Mouse (Mus musculus) adrenal gland, postnatal 36 days (tissue): ENCODE measurements around the gene Gm26620. TPM values are rescaled to one million over a fixed set of nuclear protein-coding genes. Genes with fewer than 3 reads are reported as not detected.

ENCODE experiments used
- DNase-seq, 2 experiments: peaks; one replicate each; pipeline ENCODE4 v3.0.0; 2021; ENCODE audit warnings: mixed read lengths in 1 of 2
- long read RNA-seq, 2 experiments: library from polyadenylated mRNA; stranded (forward); transcript quantifications; one replicate each; pipeline ENCODE4 v2.0.0; 2021; ENCODE audit warnings: borderline sequencing depth in 2 of 2
- total RNA-seq, 2 experiments: library from RNA; stranded (reverse); gene quantifications; 2 replicates each; pipeline ENCODE4 v1.2.3; 2021

Gene Gm26620
- total RNA-seq: under 1 TPM; 0.53 to 0.95 TPM
- long read RNA-seq, experiment 1, transcript Gm26620-201 (1 exons, 817 nt): major isoform, 5 of 5 reads
- long read RNA-seq, experiment 1, partial matches to known transcripts: 0 of 5 reads
- long read RNA-seq, experiment 1, other reads (novel, unspliced or antisense): 0 of 5 reads
- long read RNA-seq, experiment 2: 0 reads

GRCm38 (mm10) chr1:170884978-170885561, at the start of gene Gm26620, which contains the start of gene Dusp12:
Gm26620 (plus strand) TSS chr1:170885065.
Dusp12 (minus strand) TSS chr1:170885540.
- DNase-seq: peak; percentile 92 to 93

DNA sequence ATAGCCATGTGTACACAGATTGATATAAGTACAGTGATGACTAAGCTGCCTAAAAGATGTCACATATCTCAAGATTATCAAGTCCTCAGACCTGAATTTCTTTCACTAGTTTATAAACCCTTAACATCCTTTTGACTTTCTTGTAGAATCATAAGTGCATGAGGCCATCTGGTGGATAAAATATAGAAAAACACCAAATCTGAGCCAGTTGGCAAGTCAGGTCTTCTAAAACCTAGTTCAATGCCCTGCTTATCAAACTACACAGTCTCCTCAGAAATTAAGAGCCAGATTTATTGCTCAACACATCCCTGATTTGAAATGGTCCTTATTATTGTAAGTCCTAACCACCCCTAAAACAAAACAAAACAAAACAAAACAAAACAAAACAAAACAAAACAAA, 45.2 kb upstream of the Gm26620 start:
- DNase-seq: no peak

- DNase-seq: no peak
Observed at GRCm38 (mm10) chr1:170844380-170844779, 40.5 kb upstream of the Gm26620 start.

GRCm38 (mm10) chr1:170845448-170846307, 39.2 kb upstream of the Gm26620 start:
- no peak for DNase-seq

DNA sequence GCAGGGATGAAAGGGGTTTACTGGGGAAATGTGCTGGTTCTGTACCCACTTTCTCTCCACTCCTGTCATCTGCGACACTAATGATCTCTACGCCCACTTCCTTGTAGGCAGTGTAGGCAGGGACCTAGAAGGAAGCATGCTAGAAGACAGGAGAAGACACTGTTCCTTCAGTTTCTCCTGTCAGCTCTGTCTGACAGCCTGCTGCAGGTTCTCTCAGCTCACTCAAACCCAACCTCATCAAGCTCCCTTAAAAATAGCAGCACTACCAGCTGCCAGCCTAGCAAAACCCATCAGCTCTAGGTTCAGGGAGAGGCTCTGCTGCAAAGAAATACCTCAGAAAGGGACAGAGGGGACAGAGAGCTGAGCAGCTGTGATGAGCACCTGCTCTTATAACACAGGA, 34.9 kb upstream of the Gm26620 start:
- DNase-seq: no peak

- DNase-seq: no peak
Observed at GRCm38 (mm10) chr1:170850637-170851624, 33.9 kb upstream of the Gm26620 start.

DNA sequence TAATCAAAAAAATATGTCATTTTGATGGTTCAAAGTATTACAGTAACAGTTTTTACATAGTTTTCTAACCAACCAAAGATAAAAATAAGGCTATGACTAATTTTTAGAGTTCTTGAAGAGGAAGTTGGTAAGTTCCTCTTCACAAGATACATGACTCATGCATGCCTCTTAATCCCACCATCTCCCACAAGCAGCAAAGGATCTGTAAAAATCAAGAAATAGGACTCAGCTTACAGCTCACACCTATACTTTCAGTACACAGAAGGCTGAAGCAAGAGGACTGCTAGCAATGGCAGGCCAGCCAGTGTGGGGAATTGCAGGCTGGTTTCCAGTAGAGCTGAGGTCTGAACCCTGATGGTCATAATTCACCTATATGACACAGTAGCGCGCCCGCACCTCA, 31.3 kb upstream of the Gm26620 start:
- no peak for DNase-seq

DNA sequence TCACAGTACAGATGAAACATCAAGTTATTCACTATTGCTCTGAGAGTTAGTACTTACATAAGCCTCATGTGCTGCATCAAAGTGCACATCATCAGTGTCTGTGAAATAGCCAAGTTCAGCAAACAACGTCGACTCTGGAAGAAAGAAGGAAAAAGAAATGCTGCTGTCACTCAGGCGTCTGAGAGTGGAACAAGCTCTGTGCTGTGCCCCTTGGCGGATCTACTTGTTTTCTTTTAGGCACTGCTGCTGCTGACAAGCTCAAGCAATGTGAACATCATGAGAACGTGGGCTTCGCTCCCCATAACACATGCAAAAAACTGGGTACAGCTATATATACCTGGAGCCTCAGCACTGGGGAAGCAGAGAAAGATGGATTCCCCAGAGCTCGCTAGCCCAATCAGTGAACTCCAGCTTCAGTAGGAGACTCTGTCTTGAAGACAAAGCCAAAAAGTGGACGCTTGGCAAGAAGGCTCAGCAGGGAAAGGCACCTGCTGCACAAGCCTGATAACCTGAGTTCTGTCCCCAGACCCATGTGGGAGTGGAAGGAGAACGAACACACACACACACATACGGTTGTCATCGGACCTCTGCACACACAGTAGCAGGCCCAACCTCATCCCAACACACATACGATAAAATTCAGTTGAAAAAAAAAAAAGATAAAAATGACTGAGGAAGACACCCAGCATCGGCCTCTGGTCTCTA, 29.7 kb upstream of the Gm26620 start:
- DNase-seq: no peak

GRCm38 (mm10) chr1:170857369-170857768, 27.5 kb upstream of the Gm26620 start:
- DNase-seq: no peak

DNA sequence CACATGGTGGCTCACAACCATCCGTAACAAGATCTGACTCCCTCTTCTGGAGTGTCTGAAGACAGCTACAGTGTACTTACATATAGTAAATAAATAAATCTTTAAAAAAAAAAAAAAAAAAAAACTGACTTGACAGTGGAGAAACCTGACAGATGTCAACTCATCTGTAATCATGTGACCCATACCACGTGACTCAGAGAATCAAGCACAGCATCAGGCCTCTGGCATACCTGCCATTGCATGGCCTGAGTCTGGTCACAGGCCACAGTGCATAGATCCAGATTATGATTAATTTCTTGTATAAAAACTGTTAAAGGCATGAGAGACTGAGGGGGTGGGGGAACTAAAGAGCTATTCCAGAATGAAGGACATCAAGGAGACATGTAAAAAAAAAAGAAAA, 26.0 kb upstream of the Gm26620 start:
- DNase-seq: no peak

DNA sequence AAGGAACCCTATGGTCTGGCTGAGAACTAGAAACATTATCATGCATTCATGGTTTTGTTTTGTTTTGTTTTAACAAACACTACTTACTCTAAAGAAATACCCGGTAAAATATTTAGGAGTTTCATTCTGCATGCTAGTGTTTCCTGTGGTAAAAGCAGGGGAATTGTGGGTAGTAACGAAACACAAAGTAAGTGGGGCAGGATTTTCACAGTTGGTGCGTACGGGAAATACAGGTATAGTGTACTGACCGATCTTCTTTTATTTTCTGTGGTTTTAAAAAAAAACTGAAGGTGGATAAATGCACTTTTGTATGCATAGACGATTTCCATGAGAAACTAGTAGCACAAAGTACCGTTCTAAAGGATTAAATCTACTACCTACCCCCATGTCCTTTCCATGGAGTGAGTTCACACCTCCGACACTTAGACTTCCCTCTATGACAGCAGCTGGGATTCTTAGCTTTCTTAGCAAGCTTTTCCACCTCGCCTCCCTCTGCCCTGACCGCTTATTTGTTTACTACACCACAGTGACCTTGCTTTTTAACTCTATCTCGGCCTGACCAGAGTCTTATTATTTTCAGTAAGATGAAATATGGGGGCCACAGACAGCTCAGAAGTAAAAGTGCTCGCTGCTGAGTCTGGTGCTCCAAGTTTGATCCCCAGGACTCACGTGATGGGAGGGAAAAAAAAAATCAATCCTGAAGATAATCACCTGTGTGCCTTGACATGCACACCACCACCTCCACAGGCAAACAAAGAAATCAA, 23.0 kb upstream of the Gm26620 start:
- DNase-seq: no peak

DNA sequence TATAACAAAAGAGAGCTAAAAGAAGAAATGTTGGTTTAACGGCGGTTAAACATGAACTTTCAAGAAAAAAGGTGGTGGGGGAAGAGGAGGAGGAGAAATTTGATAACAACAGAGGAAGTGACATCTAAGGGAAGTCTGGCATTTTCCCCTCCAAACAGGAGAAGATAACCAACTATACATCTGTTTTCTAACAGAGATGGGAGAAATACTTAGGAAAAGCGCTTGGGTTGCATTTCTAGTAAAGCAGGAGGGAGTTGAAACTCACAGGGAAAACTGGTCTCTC, 22.5 kb upstream of the Gm26620 start:
- DNase-seq: no peak

GRCm38 (mm10) chr1:170863033-170863432, 21.8 kb upstream of the Gm26620 start:
- DNase-seq: no peak

GRCm38 (mm10) chr1:170864234-170864633, 20.6 kb upstream of the Gm26620 start:
- no peak for DNase-seq

DNA sequence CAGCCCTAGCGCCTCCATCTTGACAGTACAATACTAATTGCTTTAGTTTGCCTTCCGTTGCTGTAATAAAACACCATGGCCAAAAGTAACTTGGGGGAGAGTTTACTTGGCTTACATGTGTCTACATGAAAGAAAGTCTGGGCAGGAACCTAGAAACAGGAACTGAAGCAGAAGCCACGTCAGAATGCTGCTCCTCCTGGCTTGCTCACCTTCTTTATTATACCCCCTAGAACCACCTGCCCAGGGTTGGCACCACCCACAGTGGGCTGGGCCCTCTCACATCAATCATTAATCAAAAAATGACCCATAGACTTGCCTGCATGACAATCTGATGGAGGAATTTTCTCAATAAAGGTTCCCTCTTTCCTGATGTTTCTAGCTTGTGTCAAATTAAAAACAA, 20.1 kb upstream of the Gm26620 start:
- DNase-seq: no peak

- no peak for DNase-seq
Observed at GRCm38 (mm10) chr1:170865406-170865805, 19.5 kb upstream of the Gm26620 start.

DNA sequence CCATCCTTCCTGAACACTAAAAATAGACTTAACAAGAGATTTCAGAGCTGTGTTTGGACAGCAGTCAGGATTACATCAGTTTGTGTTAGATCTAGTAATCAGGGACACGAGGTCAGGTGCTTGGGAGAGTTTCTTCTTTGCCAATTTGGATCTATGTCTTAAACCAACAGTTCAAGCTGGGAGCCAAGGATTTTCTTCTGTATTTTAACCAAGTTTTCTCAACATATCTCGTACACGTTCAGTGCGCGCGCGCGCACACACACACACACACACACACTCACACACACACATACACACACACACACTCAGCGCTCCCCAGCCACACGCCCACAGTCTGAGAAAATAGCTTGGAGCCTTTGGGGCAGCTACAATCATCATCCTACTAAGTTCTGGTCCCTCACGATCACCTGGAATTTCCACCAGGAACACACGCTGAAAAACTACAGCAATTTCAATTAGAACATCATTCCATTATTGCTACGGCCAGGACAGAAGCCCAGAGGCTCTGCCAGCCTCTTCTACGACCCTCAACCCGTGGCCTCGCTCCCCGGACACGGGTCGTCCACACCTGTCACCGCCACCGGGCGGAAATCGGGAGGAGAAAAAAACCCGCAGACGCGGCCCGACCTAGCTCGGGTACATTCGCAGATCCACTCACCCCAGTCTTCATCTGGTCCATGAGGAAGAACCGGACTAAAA, 17.7 kb upstream of the Gm26620 start:
- peak in 1 of 2 experiments; percentile 22 for DNase-seq

DNA sequence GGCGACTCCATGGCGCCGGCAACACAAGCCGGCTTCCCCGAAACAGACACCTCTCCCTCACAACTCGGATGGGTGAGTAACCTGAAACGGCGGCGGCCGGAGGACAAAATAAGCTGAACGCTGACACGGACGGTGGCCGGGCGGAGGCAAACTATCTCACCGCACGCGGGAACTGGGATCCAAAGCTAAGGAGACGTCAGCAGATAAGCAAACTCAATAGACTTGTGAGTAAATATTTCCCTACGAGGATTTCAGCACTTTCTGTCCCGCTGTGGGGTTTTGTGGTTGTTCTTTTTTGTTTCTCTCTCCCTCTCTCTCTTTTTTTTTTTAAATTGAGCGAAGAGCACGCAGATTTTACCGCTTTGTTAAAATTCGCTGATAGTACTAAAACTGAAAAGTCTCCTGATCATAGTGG, 17.2 kb upstream of the Gm26620 start, which contains the start of gene Atf6:
Gene Atf6, minus strand, starts transcription at position 81 of the 415 bp plus-strand sequence.
- DNase-seq: peak; percentile 95 to 96

GRCm38 (mm10) chr1:170868107-170868904, 16.6 kb upstream of the Gm26620 start:
- peak; percentile 63 to 75 for DNase-seq
